Mouse (Mus musculus) sigmoid colon, adult 10 weeks (tissue): ENCODE results near the gene Wtip. TPM values are rescaled to one million over a fixed set of nuclear protein-coding genes. Genes with fewer than 3 reads are reported as not detected.

ENCODE experiments used
- polyA plus RNA-seq: library from polyadenylated mRNA; stranded (reverse); fragments of 350-450 nt; fragmentation: Illumina TruSeq; extraction: RNeasy Lipid Tissue Mini Kit (QIAGEN cat#74804); gene quantifications from one replicate; pipeline ENCODE4 v1.2.3, GENCODE M21; 2014; ENCODE audit warnings: low read depth, low replicate concordance

Wtip gene
- 0.69 TPM for polyA plus RNA-seq

GRCm38 (mm10) chr7:34133117-34133762 is at the start of gene Wtip:
Gene Wtip (minus strand): TSS chr7:34133268.

GRCm38 (mm10) chr7:34169454-34169853 is 36.4 kb upstream of the Wtip start, which contains the start of gene Uba2:
Gene Uba2 (minus strand): TSS chr7:34169599.

GRCm38 (mm10) chr7:34094911-34095481 is 38.1 kb downstream of the Wtip start, which contains the start of gene Scgb1b30:
Gene Scgb1b30 (plus strand): TSS chr7:34095431.

Other genes starting within 250 kb of the Wtip start
- not detected for gene Scgb2b26, start 188.2 kb downstream of the Wtip start, polyA plus RNA-seq
- gene Scgb2b27, start 119.3 kb downstream of the Wtip start, polyA plus RNA-seq: not detected
- gene Scgb1b27, start 111.8 kb downstream of the Wtip start, polyA plus RNA-seq: not detected
- gene Scgb1b30, start 37.8 kb downstream of the Wtip start, polyA plus RNA-seq: not detected
- 89.0 TPM for gene Uba2, start 36.3 kb upstream of the Wtip start, polyA plus RNA-seq
- gene Pdcd2l, start 63.4 kb upstream of the Wtip start, polyA plus RNA-seq: 4.1 TPM
- gene Gpi1, start 97.1 kb upstream of the Wtip start, polyA plus RNA-seq: 39.6 TPM
- not detected for gene Gm6096, start 117.8 kb upstream of the Wtip start, polyA plus RNA-seq
- 62.5 TPM for gene 4931406P16Rik, start 180.3 kb upstream of the Wtip start, polyA plus RNA-seq